Mouse (Mus musculus): ENCODE results near the gene Olfr68. TPM values are rescaled to one million over a fixed set of nuclear protein-coding genes. Genes with fewer than 3 reads are reported as not detected.
"Not testable (repeated sequence)": the region's sequence is repeated elsewhere in the genome, so short reads cannot be mapped to it uniquely, and the experiment has no call there.

Gene Olfr68
- not detected in 2 replicates for polyA plus RNA-seq (2015; fragmentation: Nextera tagmentation; extraction: Ambion mirVana)

DNA sequence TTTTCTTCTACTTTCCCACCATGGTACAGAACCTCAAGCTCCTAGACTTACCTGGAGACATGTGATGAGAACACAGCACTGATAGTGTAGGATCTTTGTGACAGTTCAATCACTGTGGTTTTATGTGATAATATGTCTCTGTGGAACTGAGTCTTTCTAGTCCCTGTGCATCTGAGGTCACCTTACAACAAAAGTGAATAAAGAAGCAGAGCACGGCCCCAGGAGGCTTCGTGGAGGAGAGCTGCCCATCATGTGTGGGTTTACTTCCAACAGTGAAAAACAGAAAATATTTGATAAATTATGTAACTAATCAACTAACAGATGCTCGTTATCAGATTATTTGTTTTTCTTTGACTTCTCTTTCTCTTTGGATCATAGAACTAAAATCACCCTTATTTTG lies at the start of gene Olfr68:
Olfr68 (minus strand) TSS at position 101 of the 400 bp plus-strand sequence.
- 64% methylated on average over 3 of the region's 3 CpGs for WGBS
- no peak within 1 kb of the TSS for H3K4me3 ChIP-seq (ENCODE audit: low read depth, low read length)
- H3K4me1 ChIP-seq (ENCODE audit: insufficient read depth, low read depth, low read length) = no peaks in the 10 kb centered on the region
- ATAC-seq = no peak
- no peak within 1 kb of the TSS for H3K27ac ChIP-seq (ENCODE audit: low read length)
- no peaks in the 10 kb centered on the region for H3K27me3 ChIP-seq (replicated peaks; ENCODE audit: insufficient read depth, low read length)
- TF ChIP-seq EP300 (IDR thresholded peaks at IDR 0.05) (no peak), CTCF (IDR thresholded peaks at IDR 0.05) (no peak)
- no peaks in the 10 kb centered on the region for H3K9me3 ChIP-seq (ENCODE audit: low read length)
- no peak within 1 kb of the TSS for H3K9ac ChIP-seq (replicated peaks; ENCODE audit: low read depth)
- no peaks in the 10 kb centered on the region for H3K36me3 ChIP-seq (ENCODE audit: insufficient read depth, low read length)
- no peak for DNase-seq (ENCODE audit: low spot score)
- H3K4me2 ChIP-seq (replicated peaks; ENCODE audit: low read depth, low read length) = no peak within 1 kb of the TSS

DNA sequence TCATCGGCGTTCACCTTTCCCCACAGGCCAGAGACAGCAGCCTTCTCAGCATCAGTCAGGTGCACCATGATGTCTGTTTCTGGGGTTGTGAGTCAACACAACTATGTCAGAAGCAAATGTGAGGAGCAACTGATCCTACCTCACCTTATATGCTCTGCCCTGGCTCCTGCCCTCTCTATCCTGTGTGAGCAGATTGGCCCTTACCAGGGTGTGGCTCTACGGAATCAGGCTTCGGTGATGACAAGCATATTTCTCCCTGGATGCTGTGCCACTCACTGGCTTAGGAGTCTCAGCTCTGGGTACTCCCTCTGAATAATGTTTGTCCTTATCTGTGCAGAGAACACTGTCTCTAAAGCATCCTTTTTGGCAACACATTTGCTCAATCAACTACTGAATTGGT lies 48.3 kb upstream of the Olfr68 start, which contains the start of gene Hbb-bs:
Hbb-bs (minus strand) TSS at position 289 of the 400 bp plus-strand sequence.
- H3K9me3 ChIP-seq (ENCODE audit: low read length) = no peaks in the 10 kb centered on the region
- no peak within 1 kb of the TSS for H3K27ac ChIP-seq (ENCODE audit: low read length)
- H3K36me3 ChIP-seq (ENCODE audit: insufficient read depth, low read length) = no peaks in the 10 kb centered on the region
- no peaks in the 10 kb centered on the region for H3K27me3 ChIP-seq (replicated peaks; ENCODE audit: insufficient read depth, low read length)
- no peak within 1 kb of the TSS for H3K9ac ChIP-seq (replicated peaks; ENCODE audit: low read depth)
- WGBS = 84% methylated on average over 4 of the region's 4 CpGs
- TF ChIP-seq CTCF (IDR thresholded peaks at IDR 0.05) (no peak), EP300 (IDR thresholded peaks at IDR 0.05) (no peak)
- H3K4me3 ChIP-seq (ENCODE audit: low read depth, low read length) = no peak within 1 kb of the TSS
- no peaks in the 10 kb centered on the region for H3K4me1 ChIP-seq (ENCODE audit: insufficient read depth, low read depth, low read length)
- no peak within 1 kb of the TSS for H3K4me2 ChIP-seq (replicated peaks; ENCODE audit: low read depth, low read length)
- ATAC-seq (peak; percentile 68), DNase-seq (ENCODE audit: low spot score) (no peak)

DNA sequence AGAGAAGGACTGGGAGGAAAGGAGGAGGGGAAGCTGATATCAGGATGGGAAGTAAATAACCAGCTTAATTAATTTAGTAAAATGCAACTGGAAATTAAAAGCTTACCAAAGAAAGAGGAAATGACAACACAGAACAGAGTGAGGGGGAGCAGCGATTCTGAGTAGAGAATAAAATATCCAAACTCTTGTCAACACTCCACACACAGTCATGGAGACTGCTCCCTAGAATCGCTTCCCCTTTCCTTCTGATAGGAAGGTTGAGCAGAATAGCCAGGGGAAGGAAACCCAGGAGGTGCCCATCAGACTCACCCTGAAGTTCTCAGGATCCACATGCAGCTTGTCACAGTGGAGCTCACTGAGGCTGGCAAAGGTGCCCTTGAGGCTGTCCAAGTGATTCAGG lies 47.6 kb upstream of the Olfr68 start:
- not testable (repeated sequence) for H3K27ac ChIP-seq (ENCODE audit: low read length); H3K4me3 ChIP-seq (ENCODE audit: low read depth, low read length); H3K9ac ChIP-seq (replicated peaks; ENCODE audit: low read depth); H3K9me3 ChIP-seq (ENCODE audit: low read length); DNase-seq (ENCODE audit: low spot score); H3K4me2 ChIP-seq (replicated peaks; ENCODE audit: low read depth, low read length); H3K36me3 ChIP-seq (ENCODE audit: insufficient read depth, low read length); H3K27me3 ChIP-seq (replicated peaks; ENCODE audit: insufficient read depth, low read length); H3K4me1 ChIP-seq (ENCODE audit: insufficient read depth, low read depth, low read length)
- ATAC-seq = peak; percentile 35
- no CpG with 5 or more reads among the region's 2 CpGs for WGBS

DNA sequence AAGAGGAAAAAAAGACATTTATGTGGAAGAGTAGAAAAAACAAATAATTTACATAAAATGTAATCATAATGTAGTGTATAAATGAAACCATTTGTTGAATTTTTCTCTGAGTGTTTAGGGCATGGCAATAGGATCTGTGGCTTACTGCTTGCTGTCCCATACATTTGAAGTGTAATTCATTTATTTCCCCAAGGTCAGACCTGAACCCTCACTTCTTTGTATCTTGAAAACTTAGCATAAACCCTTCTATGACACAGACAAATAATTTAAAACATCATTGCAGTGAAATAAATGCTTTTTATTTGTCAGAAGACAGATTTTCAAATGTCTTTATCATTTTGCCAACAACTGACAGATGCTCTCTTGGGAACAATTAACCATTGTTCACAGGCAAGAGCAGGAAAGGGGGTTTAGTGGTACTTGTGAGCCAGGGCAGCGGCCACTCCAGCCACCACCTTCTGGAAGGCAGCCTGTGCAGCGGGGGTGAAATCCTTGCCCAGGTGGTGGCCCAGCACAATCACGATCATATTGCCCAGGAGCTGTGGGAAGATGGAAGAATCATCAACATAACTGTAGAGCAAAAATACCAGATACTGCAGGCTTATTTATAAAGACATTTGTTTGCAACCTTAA lies 46.9 kb upstream of the Olfr68 start:
- Histone ChIP-seq H3K36me3 (ENCODE audit: insufficient read depth, low read length) (no peaks in the 10 kb centered on the region), H3K27ac (ENCODE audit: low read length) (no peak overlapping the region), H3K4me1 (ENCODE audit: insufficient read depth, low read depth, low read length) (no peaks in the 10 kb centered on the region), H3K4me3 (ENCODE audit: low read depth, low read length) (no peak overlapping the region), H3K9ac (replicated peaks; ENCODE audit: low read depth) (no peak overlapping the region), H3K27me3 (replicated peaks; ENCODE audit: insufficient read depth, low read length) (no peaks in the 10 kb centered on the region), H3K4me2 (replicated peaks; ENCODE audit: low read depth, low read length) (no peak overlapping the region), H3K9me3 (ENCODE audit: low read length) (no peaks in the 10 kb centered on the region)
- no peak for DNase-seq (ENCODE audit: low spot score)
- TF ChIP-seq CTCF (IDR thresholded peaks at IDR 0.05) (no peak), EP300 (IDR thresholded peaks at IDR 0.05) (no peak)
- WGBS = 10% methylated on average over 3 of the region's 3 CpGs
- no peak for ATAC-seq

DNA sequence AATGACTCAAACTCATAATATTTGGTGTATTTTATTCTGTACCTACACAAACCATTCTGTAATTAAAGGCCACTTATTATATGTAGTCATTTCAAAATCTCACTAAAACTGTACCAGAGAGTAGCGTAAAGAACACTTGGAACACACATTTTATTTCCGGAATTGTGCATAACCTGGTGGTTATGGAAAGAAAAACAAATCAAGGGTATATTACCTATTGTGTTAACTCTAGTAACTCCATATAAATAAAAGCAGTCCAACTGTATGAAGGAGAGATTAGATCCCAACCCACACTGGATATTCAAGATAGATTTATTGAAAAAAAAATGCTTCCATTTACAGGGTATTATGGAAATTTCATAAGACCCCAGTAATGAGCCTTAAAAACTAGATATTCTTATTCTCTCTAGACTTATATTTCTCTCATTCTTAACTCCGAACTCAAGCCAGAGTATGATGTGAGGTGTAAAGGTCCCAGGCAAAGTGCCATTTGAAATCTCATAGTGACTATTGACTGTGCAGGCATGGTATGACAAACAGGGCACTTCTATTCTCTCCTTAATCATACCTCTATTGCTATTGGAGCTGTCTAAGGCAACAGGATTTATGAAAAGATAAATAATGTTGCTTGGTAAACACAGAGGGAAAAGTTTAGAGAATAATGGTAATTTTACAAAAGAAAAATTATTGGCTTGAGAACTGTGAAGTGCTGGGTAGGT lies 46.2 kb upstream of the Olfr68 start:
- 87% methylated on average over 3 of the region's 3 CpGs for WGBS
- Histone ChIP-seq H3K36me3 (ENCODE audit: insufficient read depth, low read length) (no peaks in the 10 kb centered on the region), H3K4me1 (ENCODE audit: insufficient read depth, low read depth, low read length) (no peaks in the 10 kb centered on the region), H3K4me3 (ENCODE audit: low read depth, low read length) (no peak overlapping the region), H3K9ac (replicated peaks; ENCODE audit: low read depth) (no peak overlapping the region), H3K9me3 (ENCODE audit: low read length) (no peaks in the 10 kb centered on the region), H3K4me2 (replicated peaks; ENCODE audit: low read depth, low read length) (no peak overlapping the region), H3K27me3 (replicated peaks; ENCODE audit: insufficient read depth, low read length) (no peaks in the 10 kb centered on the region), H3K27ac (ENCODE audit: low read length) (no peak overlapping the region)
- TF ChIP-seq CTCF (IDR thresholded peaks at IDR 0.05) (no peak), EP300 (IDR thresholded peaks at IDR 0.05) (no peak)
- DNase-seq (ENCODE audit: low spot score) (no peak), ATAC-seq (no peak)

DNA sequence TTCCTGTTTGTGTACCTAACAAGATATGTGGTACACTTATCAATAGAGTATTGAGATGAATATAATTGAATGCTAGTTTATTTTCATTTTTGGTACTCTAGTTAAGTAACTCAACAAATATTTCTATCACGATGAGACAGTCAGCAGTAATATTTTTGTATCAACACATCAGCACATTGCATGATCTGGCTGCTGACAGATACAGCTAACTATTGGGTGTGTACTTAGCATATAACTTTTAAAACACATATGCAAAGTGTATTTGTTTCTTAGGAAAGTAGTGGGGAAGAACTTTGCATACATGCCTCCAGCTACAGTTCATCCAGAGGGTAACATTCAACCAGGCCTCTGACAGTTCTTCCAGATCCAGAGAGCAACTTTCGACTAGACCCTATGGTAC lies 45.1 kb upstream of the Olfr68 start:
- Histone ChIP-seq H3K4me3 (ENCODE audit: low read depth, low read length) (no peak overlapping the region), H3K9me3 (ENCODE audit: low read length) (no peaks in the 10 kb centered on the region), H3K27ac (ENCODE audit: low read length) (no peak overlapping the region), H3K4me2 (replicated peaks; ENCODE audit: low read depth, low read length) (no peak overlapping the region), H3K9ac (replicated peaks; ENCODE audit: low read depth) (no peak overlapping the region), H3K27me3 (replicated peaks; ENCODE audit: insufficient read depth, low read length) (no peaks in the 10 kb centered on the region), H3K4me1 (ENCODE audit: insufficient read depth, low read depth, low read length) (no peaks in the 10 kb centered on the region), H3K36me3 (ENCODE audit: insufficient read depth, low read length) (no peaks in the 10 kb centered on the region)
- DNase-seq (ENCODE audit: low spot score) (no peak), ATAC-seq (no peak)
- TF ChIP-seq EP300 (IDR thresholded peaks at IDR 0.05) (no peak), CTCF (IDR thresholded peaks at IDR 0.05) (no peak)
- 71% methylated on average over 2 of the region's 2 CpGs for WGBS

DNA sequence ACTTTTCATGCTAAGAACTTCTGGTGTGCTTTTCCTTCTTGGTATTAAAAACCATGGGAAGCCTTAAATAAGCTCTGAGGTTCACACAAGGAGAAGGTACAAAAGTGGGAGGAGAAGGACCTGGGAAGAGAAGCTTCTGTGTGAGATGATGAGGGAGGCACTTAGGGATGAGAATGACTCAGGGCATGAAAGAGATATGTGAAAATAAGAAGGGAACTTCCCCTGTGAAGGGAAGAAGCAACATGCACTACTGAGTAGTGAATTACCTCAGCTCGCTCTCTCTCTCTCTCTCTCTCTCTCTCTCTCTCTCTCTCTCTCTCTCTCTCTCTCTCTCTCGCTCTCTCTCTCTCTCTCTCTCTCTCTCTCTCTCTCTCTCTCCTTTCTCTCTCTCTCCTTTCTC lies 35.6 kb upstream of the Olfr68 start:
- not testable (repeated sequence) for H3K27me3 ChIP-seq (replicated peaks; ENCODE audit: insufficient read depth, low read length); ATAC-seq; H3K4me3 ChIP-seq (ENCODE audit: low read depth, low read length); DNase-seq (ENCODE audit: low spot score); H3K36me3 ChIP-seq (ENCODE audit: insufficient read depth, low read length); H3K4me1 ChIP-seq (ENCODE audit: insufficient read depth, low read depth, low read length); H3K9me3 ChIP-seq (ENCODE audit: low read length); H3K4me2 ChIP-seq (replicated peaks; ENCODE audit: low read depth, low read length); H3K27ac ChIP-seq (ENCODE audit: low read length); H3K9ac ChIP-seq (replicated peaks; ENCODE audit: low read depth)
- 63% methylated on average over 1 of the region's 2 CpGs for WGBS

Data from lung, postnatal 0 days (tissue).